Mouse (Mus musculus): ENCODE data around the gene Trpv4.

- TF ChIP-seq CTCF (IDR thresholded peaks at IDR 0.05; ENCODE audit: low read depth): no peak
- TF ChIP-seq EP300 (optimal IDR thresholded peaks at IDR 0.05): no peak
These were observed 69.8 kb downstream of the Trpv4 start for GRCm38 (mm10) chr5:114588416-114588815.
